Mouse (Mus musculus) olfactory bulb, adult 2 months (tissue): Measurements from ENCODE around the gene Slc36a3.

ENCODE experiments used
- CTCF ChIP-seq: fragments of 200-500 bp; IDR thresholded peaks from 2 replicates; pipeline ENCODE4 v1.5.1; 2012; ENCODE audit warnings: low read depth, mild to moderate bottlenecking, low read length, moderate library complexity; ENCODE audit not compliant: insufficient read depth
- POLR2A ChIP-seq: fragments of 200-500 bp; IDR thresholded peaks from 2 replicates; pipeline ENCODE4 v1.6.1; 2012; ENCODE audit warnings: mild to moderate bottlenecking, low read depth, low read length, moderate library complexity; ENCODE audit not compliant: insufficient read depth

- TF ChIP-seq CTCF (no peak), POLR2A (no peak)
Measured at GRCm38 (mm10) chr11:55151608-55152007, at the start of gene Slc36a3.
